Mouse (Mus musculus) hindbrain, embryonic 16.5 days (tissue): Measurements from ENCODE around the gene Mcpt4. TPM values are rescaled to one million over a fixed set of nuclear protein-coding genes. Genes with fewer than 3 reads are reported as not detected.

Source experiments
- ATAC-seq: fragments of 200-750 bp; cut with Nextera tagmentation; 2 replicates; pipeline ENCODE4 v1.8.0; 2017; ENCODE audit warnings: moderate TSS enrichment, moderate library complexity
- H3K27ac ChIP-seq: fragments of 300-500 bp; sonication (generic); 2 replicates; pipeline ENCODE4 v1.5.1; 2014; ENCODE audit warnings: low read depth, mild to moderate bottlenecking, control low read depth, low read length, moderate library complexity
- H3K27me3 ChIP-seq: fragments of 300-500 bp; sonication (generic); replicated peaks from 2 replicates; pipeline ENCODE4 v1.6.1; 2014; ENCODE audit warnings: low read length; ENCODE audit not compliant: control insufficient read depth, insufficient read depth
- H3K36me3 ChIP-seq: fragments of 300-500 bp; sonication (generic); 2 replicates; pipeline ENCODE4 v1.6.1; 2014; ENCODE audit warnings: mild to moderate bottlenecking, low read length, moderate library complexity, mixed read lengths; ENCODE audit not compliant: control insufficient read depth, insufficient read depth
- H3K4me1 ChIP-seq: fragments of 300-500 bp; sonication (generic); 2 replicates; pipeline ENCODE4 v1.6.1; 2014; ENCODE audit warnings: low read depth, low read length; ENCODE audit not compliant: control insufficient read depth, insufficient read depth
- H3K4me2 ChIP-seq: fragments of 300-500 bp; sonication (generic); 2 replicates; pipeline ENCODE4 v1.6.1; 2014; ENCODE audit warnings: mild to moderate bottlenecking, low read length, control low read depth, moderate library complexity
- H3K4me3 ChIP-seq: fragments of 300-500 bp; sonication (generic); 2 replicates; pipeline ENCODE4 v1.5.1; 2014; ENCODE audit warnings: mild to moderate bottlenecking, low read length, control low read depth, moderate library complexity
- H3K9ac ChIP-seq: fragments of 300-500 bp; sonication (generic); 2 replicates; pipeline ENCODE4 v1.6.1; 2014; ENCODE audit warnings: low read depth, mild to moderate bottlenecking, control low read depth, low read length, moderate library complexity
- H3K9me3 ChIP-seq: fragments of 300-500 bp; sonication (generic); 2 replicates; pipeline ENCODE4 v1.6.1; 2014; ENCODE audit warnings: mild to moderate bottlenecking, low read length, moderate library complexity; ENCODE audit not compliant: control insufficient read depth
- WGBS: fragments of 180-500 bp; shearing (Covaris S2); extraction: QIAGEN DNeasy Blood & Tissue Kit; methylation state at CpG from one replicate; pipeline ENCODE4 v1.1.7; 2014; 5-methylcytosine and 5-hydroxymethylcytosine counted together
- microRNA-seq: library from miRNA; unstranded; fragments of <30 nt; microRNA quantifications from one replicate; pipeline ENCODE4, GENCODE M21; 2017
- polyA plus RNA-seq: library from polyadenylated mRNA; unstranded; fragments of >200 nt; fragmentation: Nextera tagmentation; extraction: Ambion mirVana; gene quantifications from 2 replicates; pipeline ENCODE4 v1.2.1, GENCODE M21; 2015

The Mcpt4 gene
- polyA plus RNA-seq, 1 experiment from 2014 or later: not detected

DNA sequence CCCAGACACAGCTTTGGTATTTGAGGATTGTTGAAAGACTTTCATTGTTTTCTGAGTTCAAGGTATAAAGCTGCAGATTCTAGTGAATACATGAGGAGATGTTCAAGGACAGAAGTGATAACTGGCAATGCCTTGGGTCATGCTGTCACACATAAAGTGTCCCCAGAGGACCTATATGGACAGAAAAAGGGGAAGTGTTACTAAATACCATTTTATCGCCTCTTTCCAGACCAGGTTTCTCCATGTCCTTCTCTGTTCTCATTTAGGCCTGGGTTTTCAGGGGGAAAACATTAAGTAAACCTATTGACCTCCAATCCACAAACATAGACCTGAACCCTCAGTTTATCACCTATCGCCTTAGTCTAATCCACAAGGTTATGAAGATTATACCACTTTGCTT is 48.2 kb downstream of the Mcpt4 start:
- Histone ChIP-seq H3K9ac (no peak overlapping the region), H3K4me3 (no peak overlapping the region), H3K4me1 (no peaks in the 10 kb centered on the region), H3K4me2 (no peak overlapping the region), H3K27me3 (no peaks in the 10 kb centered on the region), H3K36me3 (no peaks in the 10 kb centered on the region), H3K9me3 (no peaks in the 10 kb centered on the region), H3K27ac (no peak overlapping the region)
- 93% methylated on average over 2 of the region's 2 CpGs for WGBS
- no peak for ATAC-seq

- H3K27ac ChIP-seq: no peak overlapping the region
- no peaks in the 10 kb centered on the region for H3K9me3 ChIP-seq
- H3K4me3 ChIP-seq: no peak overlapping the region
- H3K36me3 ChIP-seq: no peaks in the 10 kb centered on the region
- no peaks in the 10 kb centered on the region for H3K4me1 ChIP-seq
- H3K4me2 ChIP-seq: no peak overlapping the region
- no peaks in the 10 kb centered on the region for H3K27me3 ChIP-seq
- no peak overlapping the region for H3K9ac ChIP-seq
- no peak for ATAC-seq
- 74% methylated on average over 3 of the region's 3 CpGs for WGBS
Measured at GRCm38 (mm10) chr14:56013147-56013546, 49.0 kb downstream of the Mcpt4 start.

Small RNAs within 50 kb of the gene (microRNA-seq; reads per million reads assigned to microRNA genes)
- not detected for gene Mir6949

Other genes with a start within 250 kb of the Mcpt4 start
- gene Nfatc4, start 239.2 kb downstream of the Mcpt4 start, polyA plus RNA-seq: 6.5 and 11.9 TPM in 2 replicates
- gene Nynrin, start 208.3 kb downstream of the Mcpt4 start, polyA plus RNA-seq: 8.4 and 13.7 TPM in 2 replicates
- gene Cbln3, start 177.9 kb downstream of the Mcpt4 start, polyA plus RNA-seq: 0.35 and 0.56 TPM in 2 replicates
- 9.1 and 11.4 TPM in 2 replicates for gene Khnyn, start 177.4 kb downstream of the Mcpt4 start, polyA plus RNA-seq
- gene Sdr39u1, start 162.0 kb downstream of the Mcpt4 start, polyA plus RNA-seq: 163 and 175 TPM in 2 replicates
- 2.2 TPM in 1 of 2 replicates, not detected in the other for gene Cma1, start 117.6 kb downstream of the Mcpt4 start, polyA plus RNA-seq
- gene Cma2, start 111.3 kb downstream of the Mcpt4 start, polyA plus RNA-seq: not detected in 2 replicates
- not detected in 2 replicates for gene Mcpt1, start 44.3 kb downstream of the Mcpt4 start, polyA plus RNA-seq
- not detected in 2 replicates for gene Mcpt9, start 31.8 kb downstream of the Mcpt4 start, polyA plus RNA-seq
- gene Mcpt2, start 20.3 kb downstream of the Mcpt4 start, polyA plus RNA-seq: not detected in 2 replicates
- gene Mcpt8, start 23.0 kb upstream of the Mcpt4 start, polyA plus RNA-seq: not detected in 2 replicates
- gene Ctsg, start 40.3 kb upstream of the Mcpt4 start, polyA plus RNA-seq: 0.31 TPM in 1 of 2 replicates, not detected in the other
- not detected in 2 replicates for gene Gzme, start 58.3 kb upstream of the Mcpt4 start, polyA plus RNA-seq
- gene Gzmd, start 70.3 kb upstream of the Mcpt4 start, polyA plus RNA-seq: not detected in 2 replicates
- not detected in 2 replicates for gene Gzmg, start 97.3 kb upstream of the Mcpt4 start, polyA plus RNA-seq
- not detected in 2 replicates for gene Gzmn, start 112.3 kb upstream of the Mcpt4 start, polyA plus RNA-seq
- gene Gzmf, start 149.1 kb upstream of the Mcpt4 start, polyA plus RNA-seq: not detected in 2 replicates
- not detected in 2 replicates for gene Gzmc, start 172.3 kb upstream of the Mcpt4 start, polyA plus RNA-seq
- gene Gzmb, start 199.9 kb upstream of the Mcpt4 start, polyA plus RNA-seq: not detected in 2 replicates